Mouse (Mus musculus): ENCODE data around the gene Caskin2. TPM values are rescaled to one million over a fixed set of nuclear protein-coding genes. Genes with fewer than 3 reads are reported as not detected.

Gene Caskin2
- polyA plus RNA-seq, 1 experiment from 2014 or later, result 17.2 TPM

- no peak overlapping the region for H3K4me2 ChIP-seq (replicated peaks)
- WGBS, result 89% methylated on average over 14 of the region's 14 CpGs
- H3K27ac ChIP-seq, result no peak overlapping the region
- peaks cover 96% of the 10 kb centered on the region for H3K36me3 ChIP-seq
- no peaks in the 10 kb centered on the region for H3K9me3 ChIP-seq (replicated peaks)
- no peaks in the 10 kb centered on the region for H3K27me3 ChIP-seq
- no peak overlapping the region for H3K4me3 ChIP-seq
- no peak for ATAC-seq (ENCODE audit: low FRiP score)
- H3K4me1 ChIP-seq, result no peaks in the 10 kb centered on the region
- no peak overlapping the region for H3K9ac ChIP-seq
These were observed 21.1 kb downstream of the Caskin2 start for GRCm38 (mm10) chr11:115792353-115792752.

DNA sequence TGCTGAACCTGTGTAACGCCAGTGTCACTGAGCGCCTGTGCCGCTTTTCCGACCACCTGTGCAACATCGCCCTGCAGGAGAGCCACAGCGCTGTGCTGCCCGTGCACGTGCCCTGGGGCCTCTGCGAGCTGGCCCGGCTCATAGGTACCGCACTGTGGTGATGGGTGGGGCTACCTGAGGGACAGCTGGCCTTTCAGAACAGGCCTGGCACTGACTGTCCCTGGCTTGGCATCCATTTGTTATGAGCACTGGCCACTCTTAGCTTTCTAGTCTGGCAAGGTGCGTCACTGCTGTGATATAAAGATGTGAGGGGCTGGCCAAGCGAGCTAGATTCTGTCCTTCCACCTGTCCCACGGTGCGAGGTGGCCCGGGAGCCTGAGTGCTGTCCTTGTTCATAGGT is 21.5 kb downstream of the Caskin2 start:
- peaks cover 92% of the 10 kb centered on the region for H3K36me3 ChIP-seq
- 97% methylated on average over 16 of the region's 16 CpGs for WGBS
- ATAC-seq (ENCODE audit: low FRiP score), result no peak

DNA sequence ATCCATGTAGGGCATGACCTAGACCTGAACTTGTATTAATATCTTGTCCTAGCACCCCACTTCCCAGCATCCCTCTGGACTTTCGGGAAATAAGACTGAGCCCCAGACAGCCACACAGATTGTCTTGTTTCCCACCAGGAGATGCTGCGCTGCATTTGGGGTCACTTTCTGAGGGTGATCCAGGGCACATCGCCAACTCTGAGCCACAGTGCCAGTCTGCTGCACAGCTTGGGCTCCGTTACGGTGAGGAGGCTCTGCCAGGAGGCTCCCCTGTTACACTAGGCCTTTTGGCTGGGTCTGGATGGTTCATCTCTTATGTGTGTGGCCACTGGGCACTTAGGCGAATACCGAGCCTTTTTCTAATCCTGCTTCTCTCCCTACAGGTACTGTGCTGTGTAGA is 23.7 kb downstream of the Caskin2 start:
- peaks cover 70% of the 10 kb centered on the region for H3K36me3 ChIP-seq
- H3K9me3 ChIP-seq (replicated peaks), result no peaks in the 10 kb centered on the region

More for the DNA sequence above, 21.5 kb downstream of the Caskin2 start:
- Histone ChIP-seq H3K4me2 (replicated peaks) (no peak overlapping the region), H3K27me3 (no peaks in the 10 kb centered on the region), H3K4me1 (peaks cover under 1% of the 10 kb centered on the region; the same call in 1 of the 2 replicates), H3K9ac (no peak overlapping the region), H3K9me3 (replicated peaks) (no peaks in the 10 kb centered on the region), H3K4me3 (no peak overlapping the region), H3K27ac (no peak overlapping the region)

GRCm38 (mm10) chr11:115786473-115786872 is 27.0 kb downstream of the Caskin2 start:
- H3K4me2 ChIP-seq (replicated peaks), result no peak overlapping the region
- peaks cover 36% of the 10 kb centered on the region for H3K4me1 ChIP-seq
- no peak overlapping the region for H3K27ac ChIP-seq
- no peak overlapping the region for H3K4me3 ChIP-seq
- 62% methylated on average over 6 of the region's 6 CpGs for WGBS
- peaks cover 37% of the 10 kb centered on the region for H3K36me3 ChIP-seq
- H3K27me3 ChIP-seq, result no peaks in the 10 kb centered on the region
- no peak for ATAC-seq (ENCODE audit: low FRiP score)
- H3K9me3 ChIP-seq (replicated peaks), result no peaks in the 10 kb centered on the region
- H3K9ac ChIP-seq, result no peak overlapping the region

More for the DNA sequence above, 23.7 kb downstream of the Caskin2 start:
- ATAC-seq (ENCODE audit: low FRiP score), result no peak
- Histone ChIP-seq H3K9ac (no peak overlapping the region), H3K4me2 (replicated peaks) (no peak overlapping the region), H3K27me3 (no peaks in the 10 kb centered on the region), H3K4me1 (peaks cover 18% of the 10 kb centered on the region), H3K27ac (no peak overlapping the region), H3K4me3 (no peak overlapping the region)
- WGBS, result 95% methylated on average over 7 of the region's 7 CpGs

GRCm38 (mm10) chr11:115780141-115781070 is 33.0 kb downstream of the Caskin2 start:
- peak overlapping the region; percentile 9 for H3K4me3 ChIP-seq

DNA sequence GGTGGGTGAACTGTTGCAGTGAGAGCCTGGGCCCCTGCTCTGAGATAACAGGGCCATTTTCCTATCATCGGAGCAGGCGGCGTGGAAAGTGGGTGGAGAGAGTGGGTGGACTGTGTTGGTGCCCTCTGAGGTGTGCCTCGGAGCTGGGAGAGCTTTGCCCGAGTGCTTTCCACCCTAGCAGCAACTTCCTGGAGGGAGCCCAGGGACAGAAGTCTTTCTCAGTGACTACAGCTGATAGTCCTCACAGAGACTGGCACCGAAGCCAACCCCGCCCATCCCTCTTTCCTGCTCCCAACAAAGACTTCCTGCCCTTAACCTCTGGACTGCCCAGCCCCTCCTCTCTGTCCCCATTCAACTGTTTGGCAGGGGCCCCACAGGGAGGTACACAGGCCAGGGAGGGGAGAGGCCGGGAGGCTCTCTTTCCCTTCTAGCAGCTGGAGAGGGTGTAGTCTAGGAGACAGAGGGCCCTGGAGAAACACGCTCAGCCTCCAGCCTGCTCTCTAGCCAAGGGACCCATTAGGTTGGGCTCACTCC is 34.3 kb downstream of the Caskin2 start:
- peak overlapping the region; percentile 38; the same call in 1 of the 2 replicates for H3K9ac ChIP-seq
- H3K27me3 ChIP-seq, result no peaks in the 10 kb centered on the region
- WGBS, result 10% methylated on average over 9 of the region's 9 CpGs
- peak; percentile 78 for ATAC-seq (ENCODE audit: low FRiP score)
- no peaks in the 10 kb centered on the region for H3K36me3 ChIP-seq
- H3K9me3 ChIP-seq (replicated peaks), result no peaks in the 10 kb centered on the region
- H3K4me2 ChIP-seq (replicated peaks), result peak overlapping the region; percentile 32
- peak overlapping the region; percentile 83 for H3K27ac ChIP-seq
- H3K4me1 ChIP-seq, result peaks cover 80% of the 10 kb centered on the region
- H3K4me3 ChIP-seq, result no peak overlapping the region

More at GRCm38 (mm10) chr11:115780141-115781070, 33.0 kb downstream of the Caskin2 start:
- ATAC-seq (ENCODE audit: low FRiP score), result peak; percentile 76
- WGBS, result 8% methylated on average over 20 of the region's 20 CpGs
- Histone ChIP-seq H3K27ac (peak overlapping the region; percentile 83), H3K4me1 (peaks cover 78% of the 10 kb centered on the region), H3K9me3 (replicated peaks) (no peaks in the 10 kb centered on the region), H3K36me3 (no peaks in the 10 kb centered on the region), H3K27me3 (no peaks in the 10 kb centered on the region), H3K9ac (peak overlapping the region; percentile 49), H3K4me2 (replicated peaks) (peak overlapping the region; percentile 44)

DNA sequence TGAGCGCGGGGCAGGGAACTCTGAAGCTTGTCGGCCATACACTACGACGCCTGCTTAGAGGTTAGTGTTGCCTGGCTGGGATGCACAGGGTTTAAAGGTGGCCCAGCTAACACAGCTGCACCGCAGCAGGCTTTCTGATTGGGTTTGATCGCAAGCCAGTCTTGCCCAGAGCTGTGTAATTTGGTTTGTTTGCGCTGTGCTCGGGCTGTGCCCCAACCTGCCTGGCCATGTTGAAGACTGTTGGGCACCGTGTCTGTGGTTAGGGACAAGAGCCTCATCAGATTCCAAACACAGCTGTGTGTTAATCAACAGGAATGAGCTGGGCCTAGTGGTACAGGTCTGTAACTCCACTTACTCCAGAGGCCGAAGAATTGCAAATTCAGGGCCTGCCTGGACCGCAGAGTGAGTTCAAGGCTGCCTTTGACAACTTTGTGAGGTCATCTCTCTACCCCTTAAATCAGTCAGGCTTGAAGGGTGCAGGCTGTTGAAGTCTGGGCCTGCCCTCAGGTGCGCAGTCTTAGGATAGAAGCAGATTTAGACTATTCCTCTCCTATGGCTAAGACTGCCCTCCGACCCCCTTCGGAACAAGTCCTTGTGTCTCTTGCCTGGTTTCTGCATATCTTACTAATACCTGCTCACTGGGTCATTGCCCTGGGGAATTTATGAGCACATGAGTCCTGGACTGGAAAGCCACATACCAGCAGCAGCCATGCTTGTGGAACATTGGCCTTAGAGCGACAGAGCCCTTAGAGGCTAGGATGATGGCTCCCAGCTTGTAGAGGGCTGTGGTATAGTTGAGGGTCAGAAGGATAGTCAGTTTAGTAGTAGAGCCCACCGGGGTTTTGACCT is 35.7 kb downstream of the Caskin2 start:
- WGBS, result 80% methylated on average over 17 of the region's 17 CpGs
- H3K27me3 ChIP-seq, result no peaks in the 10 kb centered on the region
- no peak overlapping the region for H3K4me3 ChIP-seq
- no peak overlapping the region for H3K9ac ChIP-seq
- H3K27ac ChIP-seq, result no peak overlapping the region
- H3K4me2 ChIP-seq (replicated peaks), result no peak overlapping the region
- ATAC-seq (ENCODE audit: low FRiP score), result no peak
- no peaks in the 10 kb centered on the region for H3K36me3 ChIP-seq
- H3K9me3 ChIP-seq (replicated peaks), result no peaks in the 10 kb centered on the region
- peaks cover 71% of the 10 kb centered on the region for H3K4me1 ChIP-seq

DNA sequence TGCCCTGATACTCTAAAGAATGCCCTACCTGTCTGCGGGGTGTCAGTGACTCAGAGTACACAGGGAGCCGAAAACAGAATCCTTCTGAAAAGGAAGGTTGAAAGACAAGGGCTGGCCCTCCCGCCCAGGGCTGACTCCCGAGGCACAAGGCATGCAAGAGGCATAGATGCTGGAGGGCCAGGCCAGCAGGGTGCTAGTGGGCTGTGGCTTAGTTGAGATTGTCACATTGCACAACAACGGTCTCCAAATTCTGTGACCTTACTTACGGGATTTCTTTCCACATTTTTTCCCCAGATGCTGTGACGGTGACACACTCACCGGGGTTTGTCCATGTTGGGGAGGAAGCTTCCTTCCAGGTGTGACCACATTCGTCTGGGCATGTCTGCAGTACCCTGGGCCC is 36.5 kb downstream of the Caskin2 start:
- Histone ChIP-seq H3K9ac (no peak overlapping the region), H3K27ac (no peak overlapping the region), H3K4me1 (peaks cover 68% of the 10 kb centered on the region), H3K36me3 (no peaks in the 10 kb centered on the region), H3K4me2 (replicated peaks) (no peak overlapping the region), H3K27me3 (no peaks in the 10 kb centered on the region), H3K4me3 (no peak overlapping the region), H3K9me3 (replicated peaks) (no peaks in the 10 kb centered on the region)
- 48% methylated on average over 9 of the region's 9 CpGs for WGBS
- no peak for ATAC-seq (ENCODE audit: low FRiP score)

GRCm38 (mm10) chr11:115775821-115776665 is 37.4 kb downstream of the Caskin2 start:
- H3K27ac ChIP-seq, result peak overlapping the region; percentile 2; the same call in 1 of the 2 replicates
- no peaks in the 10 kb centered on the region for H3K27me3 ChIP-seq
- H3K9me3 ChIP-seq (replicated peaks), result no peaks in the 10 kb centered on the region
- H3K9ac ChIP-seq, result no peak overlapping the region
- no peak overlapping the region for H3K4me2 ChIP-seq (replicated peaks)
- no peak overlapping the region for H3K4me3 ChIP-seq
- no peaks in the 10 kb centered on the region for H3K36me3 ChIP-seq
- 39% methylated on average over 18 of the region's 18 CpGs for WGBS
- peaks cover 59% of the 10 kb centered on the region for H3K4me1 ChIP-seq
- ATAC-seq (ENCODE audit: low FRiP score), result no peak

- no peaks in the 10 kb centered on the region for H3K9me3 ChIP-seq (replicated peaks)
- no peaks in the 10 kb centered on the region for H3K27me3 ChIP-seq
- H3K27ac ChIP-seq, result no peak overlapping the region
- no peak overlapping the region for H3K4me2 ChIP-seq (replicated peaks)
- no peak overlapping the region for H3K9ac ChIP-seq
- H3K36me3 ChIP-seq, result no peaks in the 10 kb centered on the region
- H3K4me1 ChIP-seq, result peaks cover 47% of the 10 kb centered on the region
- 81% methylated on average over 4 of the region's 4 CpGs for WGBS
- H3K4me3 ChIP-seq, result no peak overlapping the region
- ATAC-seq (ENCODE audit: low FRiP score), result no peak
These were observed 38.8 kb downstream of the Caskin2 start for GRCm38 (mm10) chr11:115774653-115775052.

GRCm38 (mm10) chr11:115768896-115769295 is 44.5 kb downstream of the Caskin2 start:
- Histone ChIP-seq H3K9me3 (replicated peaks) (no peaks in the 10 kb centered on the region), H3K27ac (no peak overlapping the region), H3K4me2 (replicated peaks) (no peak overlapping the region), H3K27me3 (no peaks in the 10 kb centered on the region), H3K36me3 (no peaks in the 10 kb centered on the region), H3K4me3 (no peak overlapping the region), H3K4me1 (peaks cover 23% of the 10 kb centered on the region), H3K9ac (no peak overlapping the region)
- 89% methylated on average over 3 of the region's 3 CpGs for WGBS
- ATAC-seq (ENCODE audit: low FRiP score), result no peak
